Mouse (Mus musculus) NIH3T3 (cell line): Measurements from ENCODE around the gene Pnkd.
"Not testable (repeated sequence)": the region's sequence is repeated elsewhere in the genome, so short reads cannot be mapped to it uniquely, and the experiment has no call there.

ENCODE experiments used
- DNase-seq: peaks from one replicate; pipeline ENCODE4 v3.0.0-alpha.2; 2012; ENCODE audit warnings: low read depth

The Pnkd gene

GRCm38 (mm10) chr1:74298157-74298750 lies 13.5 kb downstream of the Pnkd start:
- DNase-seq: no peak

GRCm38 (mm10) chr1:74298996-74299395 lies 14.3 kb downstream of the Pnkd start:
- peak; percentile 59 for DNase-seq

- DNase-seq: no peak
Measured at GRCm38 (mm10) chr1:74300347-74301110, 15.8 kb downstream of the Pnkd start.

GRCm38 (mm10) chr1:74302229-74302628 lies 17.5 kb downstream of the Pnkd start:
- no peak for DNase-seq

- no peak for DNase-seq
Measured at GRCm38 (mm10) chr1:74302835-74303234, 18.1 kb downstream of the Pnkd start.

- DNase-seq: peak; percentile 84
Measured at GRCm38 (mm10) chr1:74303509-74304338, 19.0 kb downstream of the Pnkd start.

- no peak for DNase-seq
Measured at GRCm38 (mm10) chr1:74304339-74304790, 19.6 kb downstream of the Pnkd start.

- DNase-seq: no peak
Measured at GRCm38 (mm10) chr1:74304946-74305345, 20.2 kb downstream of the Pnkd start.

- DNase-seq: no peak
Measured at GRCm38 (mm10) chr1:74305522-74305921, 20.8 kb downstream of the Pnkd start, which contains the start of gene Tmbim1. Tmbim1 (minus strand) TSS chr1:74305622.

GRCm38 (mm10) chr1:74307146-74307545 lies 22.4 kb downstream of the Pnkd start:
- no peak for DNase-seq

- no peak for DNase-seq
Measured at GRCm38 (mm10) chr1:74308001-74308964, 23.6 kb downstream of the Pnkd start.

GRCm38 (mm10) chr1:74309767-74310166 lies 25.0 kb downstream of the Pnkd start:
- no peak for DNase-seq

- peak; percentile 91 for DNase-seq
Measured at GRCm38 (mm10) chr1:74313049-74313692, 28.4 kb downstream of the Pnkd start.

GRCm38 (mm10) chr1:74314796-74315195 lies 30.1 kb downstream of the Pnkd start:
- no peak for DNase-seq

- DNase-seq: no peak
Measured at GRCm38 (mm10) chr1:74316114-74316827, 31.5 kb downstream of the Pnkd start.

GRCm38 (mm10) chr1:74318711-74319110 lies 34.0 kb downstream of the Pnkd start:
- DNase-seq: no peak

- DNase-seq: no peak
Measured at GRCm38 (mm10) chr1:74321396-74321795, 36.7 kb downstream of the Pnkd start.

GRCm38 (mm10) chr1:74326916-74327315 lies 42.2 kb downstream of the Pnkd start:
- not testable (repeated sequence) for DNase-seq

- no peak for DNase-seq
Measured at GRCm38 (mm10) chr1:74329899-74330431, 45.2 kb downstream of the Pnkd start.
